Mouse (Mus musculus) hindbrain, embryonic 16.5 days (tissue): ENCODE data around the gene Smad5. TPM values are rescaled to one million over a fixed set of nuclear protein-coding genes. Genes with fewer than 3 reads are reported as not detected.
A peak's percentile ranks its signal among the peaks of the same experiment; 100 is the strongest.

Experiments
- ATAC-seq: fragments of 200-750 bp; cut with Nextera tagmentation; 2 replicates; pipeline ENCODE4 v1.8.0; 2017; ENCODE audit warnings: moderate TSS enrichment, moderate library complexity
- H3K27ac ChIP-seq: fragments of 300-500 bp; sonication (generic); 2 replicates; pipeline ENCODE4 v1.5.1; 2014; ENCODE audit warnings: low read depth, mild to moderate bottlenecking, control low read depth, low read length, moderate library complexity
- H3K27me3 ChIP-seq: fragments of 300-500 bp; sonication (generic); replicated peaks from 2 replicates; pipeline ENCODE4 v1.6.1; 2014; ENCODE audit warnings: low read length; ENCODE audit not compliant: control insufficient read depth, insufficient read depth
- H3K36me3 ChIP-seq: fragments of 300-500 bp; sonication (generic); 2 replicates; pipeline ENCODE4 v1.6.1; 2014; ENCODE audit warnings: mild to moderate bottlenecking, low read length, moderate library complexity, mixed read lengths; ENCODE audit not compliant: control insufficient read depth, insufficient read depth
- H3K4me1 ChIP-seq: fragments of 300-500 bp; sonication (generic); 2 replicates; pipeline ENCODE4 v1.6.1; 2014; ENCODE audit warnings: low read depth, low read length; ENCODE audit not compliant: control insufficient read depth, insufficient read depth
- H3K4me2 ChIP-seq: fragments of 300-500 bp; sonication (generic); 2 replicates; pipeline ENCODE4 v1.6.1; 2014; ENCODE audit warnings: mild to moderate bottlenecking, low read length, control low read depth, moderate library complexity
- H3K4me3 ChIP-seq: fragments of 300-500 bp; sonication (generic); 2 replicates; pipeline ENCODE4 v1.5.1; 2014; ENCODE audit warnings: mild to moderate bottlenecking, low read length, control low read depth, moderate library complexity
- H3K9ac ChIP-seq: fragments of 300-500 bp; sonication (generic); 2 replicates; pipeline ENCODE4 v1.6.1; 2014; ENCODE audit warnings: low read depth, mild to moderate bottlenecking, control low read depth, low read length, moderate library complexity
- H3K9me3 ChIP-seq: fragments of 300-500 bp; sonication (generic); 2 replicates; pipeline ENCODE4 v1.6.1; 2014; ENCODE audit warnings: mild to moderate bottlenecking, low read length, moderate library complexity; ENCODE audit not compliant: control insufficient read depth
- whole genome bisulfite sequencing: fragments of 180-500 bp; shearing (Covaris S2); extraction: QIAGEN DNeasy Blood & Tissue Kit; methylation state at CpG from one replicate; pipeline ENCODE4 v1.1.7; 2014; 5-methylcytosine and 5-hydroxymethylcytosine counted together
- polyA plus RNA-seq: library from polyadenylated mRNA; unstranded; fragments of >200 nt; fragmentation: Nextera tagmentation; extraction: Ambion mirVana; gene quantifications from 2 replicates; pipeline ENCODE4 v1.2.1, GENCODE M21; 2015

The Smad5 gene
- polyA plus RNA-seq, result 17.2 and 21.3 TPM in 2 replicates

DNA sequence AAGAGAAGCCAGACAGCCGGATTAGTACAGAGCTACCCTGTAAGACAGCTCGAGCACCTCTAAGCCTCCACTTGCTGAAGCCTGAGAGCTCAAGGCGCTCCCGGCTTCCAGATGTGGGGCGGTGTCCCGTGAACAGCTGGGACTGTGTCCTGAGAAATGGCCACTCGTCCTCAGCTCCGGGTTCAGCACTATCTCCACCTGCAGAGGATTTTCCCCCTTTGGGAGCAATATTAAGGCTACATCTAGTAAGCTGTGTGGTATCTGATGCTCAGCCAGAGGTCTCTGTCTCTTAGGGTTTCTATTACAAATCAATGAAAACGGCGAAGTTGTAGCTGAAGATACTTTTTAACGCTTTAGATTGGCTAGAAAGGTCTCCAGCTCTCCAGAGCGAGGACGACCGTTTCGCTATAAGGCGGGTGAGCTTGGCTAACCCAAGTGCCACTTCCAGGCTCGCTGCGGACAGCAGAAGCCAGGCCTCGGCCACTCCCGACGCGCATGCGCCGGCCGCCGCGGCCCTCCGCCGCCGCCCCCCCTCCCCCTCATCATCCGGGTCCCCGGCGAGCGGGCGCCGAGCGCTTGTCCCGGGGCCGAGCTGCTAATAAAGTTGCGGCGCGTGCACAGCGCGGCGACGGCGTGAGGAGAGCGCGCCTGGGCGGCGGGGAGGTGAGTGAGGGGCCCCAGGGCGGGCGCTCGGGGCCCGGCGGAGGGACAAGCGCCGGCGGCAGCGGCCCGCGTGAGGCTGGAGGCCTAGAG is at the start of gene Smad5:
Smad5 (plus strand) TSS at position 542 of the 753 bp plus-strand sequence.
- H3K4me2 ChIP-seq, result peak within 1 kb of the TSS; percentile 83
- H3K4me1 ChIP-seq, result peaks cover 48% of the 10 kb centered on the region
- H3K27ac ChIP-seq, result peak within 1 kb of the TSS; percentile 99
- H3K9me3 ChIP-seq, result no peaks in the 10 kb centered on the region
- peak; percentile 86 for ATAC-seq
- peak within 1 kb of the TSS; percentile 96 for H3K9ac ChIP-seq
- H3K36me3 ChIP-seq, result no peaks in the 10 kb centered on the region
- H3K27me3 ChIP-seq, result no peaks in the 10 kb centered on the region
- WGBS, result 7% methylated on average over 36 of the region's 62 CpGs
- H3K4me3 ChIP-seq, result peak within 1 kb of the TSS; percentile 73

- Histone ChIP-seq H3K4me3 (no peak overlapping the region), H3K27ac (no peak overlapping the region), H3K36me3 (no peaks in the 10 kb centered on the region), H3K9me3 (no peaks in the 10 kb centered on the region), H3K27me3 (no peaks in the 10 kb centered on the region), H3K4me1 (no peaks in the 10 kb centered on the region), H3K9ac (no peak overlapping the region), H3K4me2 (no peak overlapping the region)
- 87% methylated on average over 5 of the region's 5 CpGs for WGBS
- ATAC-seq, result no peak
Measured at GRCm38 (mm10) chr13:56654176-56654575, 48.6 kb upstream of the Smad5 start.

GRCm38 (mm10) chr13:56657946-56658512 is 44.8 kb upstream of the Smad5 start:
- Histone ChIP-seq H3K9ac (no peak overlapping the region), H3K4me3 (no peak overlapping the region), H3K27me3 (no peaks in the 10 kb centered on the region), H3K9me3 (no peaks in the 10 kb centered on the region), H3K4me2 (no peak overlapping the region), H3K27ac (no peak overlapping the region), H3K4me1 (no peaks in the 10 kb centered on the region), H3K36me3 (no peaks in the 10 kb centered on the region)
- WGBS, result 36% methylated on average over 7 of the region's 7 CpGs
- no peak for ATAC-seq

- Histone ChIP-seq H3K27me3 (no peaks in the 10 kb centered on the region), H3K4me2 (no peak overlapping the region), H3K4me1 (no peaks in the 10 kb centered on the region), H3K27ac (no peak overlapping the region), H3K4me3 (no peak overlapping the region), H3K9ac (no peak overlapping the region), H3K36me3 (no peaks in the 10 kb centered on the region), H3K9me3 (no peaks in the 10 kb centered on the region)
- no peak for ATAC-seq
- WGBS, result 75% methylated on average over 6 of the region's 6 CpGs
Measured at GRCm38 (mm10) chr13:56658931-56659330, 43.9 kb upstream of the Smad5 start.

DNA sequence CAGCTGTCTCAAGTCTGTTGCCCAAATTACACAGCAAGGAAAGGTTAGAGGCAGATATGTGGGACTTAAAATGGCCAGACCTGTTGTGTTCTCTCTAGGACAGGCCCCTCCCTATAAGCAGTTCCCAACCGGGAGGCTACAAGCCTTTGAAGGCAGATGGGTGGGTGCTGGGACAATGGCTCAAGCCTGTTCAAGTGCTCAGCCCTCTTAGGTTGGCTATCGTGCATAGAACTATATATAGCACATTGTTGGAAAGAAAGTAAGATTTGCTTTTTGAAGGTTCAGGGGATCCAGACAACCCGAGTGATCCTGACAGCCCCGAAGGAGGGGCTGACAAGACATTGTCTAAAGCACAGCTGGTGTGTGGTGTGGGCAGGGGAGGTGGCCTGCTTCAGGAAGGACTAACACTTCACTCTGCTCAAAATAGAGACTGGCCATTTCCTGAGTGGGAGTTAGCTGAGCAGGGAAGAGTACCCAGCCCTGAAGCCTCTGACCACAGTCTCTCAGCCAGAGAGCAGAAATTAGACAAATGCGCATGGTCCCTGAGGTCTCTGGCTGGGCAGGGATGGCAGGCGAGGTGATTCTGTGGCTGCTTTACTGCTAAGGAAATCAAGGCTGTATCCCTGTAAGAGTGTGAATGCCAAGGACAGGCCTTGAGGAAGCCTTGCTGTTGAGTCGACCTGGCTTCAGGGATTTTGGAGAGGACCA is 40.7 kb upstream of the Smad5 start:
- Histone ChIP-seq H3K27ac (no peak overlapping the region), H3K9ac (no peak overlapping the region), H3K4me3 (no peak overlapping the region), H3K36me3 (no peaks in the 10 kb centered on the region), H3K9me3 (no peaks in the 10 kb centered on the region), H3K4me1 (no peaks in the 10 kb centered on the region), H3K27me3 (no peaks in the 10 kb centered on the region), H3K4me2 (no peak overlapping the region)
- no peak for ATAC-seq
- 60% methylated on average over 7 of the region's 7 CpGs for WGBS

GRCm38 (mm10) chr13:56664256-56665170 is 38.3 kb upstream of the Smad5 start:
- no peaks in the 10 kb centered on the region for H3K4me1 ChIP-seq
- 0 out of 2 replicates have a peak, but pooled peaks have one; percentile 42 for ATAC-seq
- H3K27me3 ChIP-seq, result no peaks in the 10 kb centered on the region
- H3K27ac ChIP-seq, result no peak overlapping the region
- no peak overlapping the region for H3K4me3 ChIP-seq
- no peak overlapping the region for H3K9ac ChIP-seq
- no peak overlapping the region for H3K4me2 ChIP-seq
- no peaks in the 10 kb centered on the region for H3K9me3 ChIP-seq
- H3K36me3 ChIP-seq, result no peaks in the 10 kb centered on the region
- whole genome bisulfite sequencing, result 69% methylated on average over 17 of the region's 17 CpGs

GRCm38 (mm10) chr13:56671206-56671605 is 31.6 kb upstream of the Smad5 start:
- ATAC-seq, result no peak
- no peak overlapping the region for H3K4me2 ChIP-seq
- H3K4me3 ChIP-seq, result no peak overlapping the region
- no peaks in the 10 kb centered on the region for H3K9me3 ChIP-seq
- 54% methylated on average over 11 of the region's 11 CpGs for WGBS
- H3K9ac ChIP-seq, result no peak overlapping the region
- no peaks in the 10 kb centered on the region for H3K36me3 ChIP-seq
- no peaks in the 10 kb centered on the region for H3K4me1 ChIP-seq
- H3K27me3 ChIP-seq, result no peaks in the 10 kb centered on the region; the same call in 1 of the 2 replicates
- no peak overlapping the region for H3K27ac ChIP-seq

DNA sequence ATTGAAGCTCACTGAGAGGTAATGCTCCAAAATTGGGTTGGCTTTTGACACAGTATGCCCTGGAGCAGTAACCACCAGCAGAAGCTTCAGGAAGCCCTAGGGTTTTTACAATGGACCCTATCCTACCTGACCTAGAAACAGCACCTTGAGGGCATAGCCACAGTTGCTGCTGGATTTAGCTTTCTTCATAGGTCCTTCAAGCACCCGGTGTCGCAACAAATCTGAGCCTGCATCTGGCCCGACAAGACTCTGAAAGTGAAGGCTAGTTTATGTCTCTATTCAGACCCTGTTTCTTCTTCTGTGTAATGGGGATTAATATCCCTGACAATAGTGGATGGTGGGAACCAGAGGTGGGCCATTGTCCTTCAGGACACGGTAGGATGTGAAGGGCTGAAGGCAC is 25.1 kb upstream of the Smad5 start:
- Histone ChIP-seq H3K4me3 (no peak overlapping the region), H3K4me2 (no peak overlapping the region), H3K4me1 (peaks cover 10% of the 10 kb centered on the region), H3K27me3 (no peaks in the 10 kb centered on the region; the same call in 1 of the 2 replicates), H3K36me3 (no peaks in the 10 kb centered on the region), H3K27ac (peak overlapping the region; percentile 31; the same call in 1 of the 2 replicates), H3K9me3 (no peaks in the 10 kb centered on the region), H3K9ac (no peak overlapping the region)
- no peak for ATAC-seq
- WGBS, result 56% methylated on average over 4 of the region's 4 CpGs
